Mouse (Mus musculus) liver, adult 2 months (tissue): ENCODE results near the gene Tmprss11f. TPM values are rescaled to one million over a fixed set of nuclear protein-coding genes. Genes with fewer than 3 reads are reported as not detected.

ENCODE experiments used
- DNase-seq: peaks from one replicate; pipeline ENCODE4 v3.0.0-alpha.2; 2011; ENCODE audit warnings: low read depth, low spot score; ENCODE audit errors: extremely low read depth
- H3K27ac ChIP-seq: fragments of 200-500 bp; replicated peaks from 2 replicates; pipeline ENCODE4 v1.5.1; 2012; ENCODE audit warnings: low read depth, mild to moderate bottlenecking, control low read depth, inconsistent platforms, low read length; ENCODE audit not compliant: insufficient read depth
- H3K27me3 ChIP-seq: fragments of 200-500 bp; 2 replicates; pipeline ENCODE4 v1.6.1; 2012; ENCODE audit warnings: mild to moderate bottlenecking, moderate library complexity, low read length, inconsistent platforms; ENCODE audit not compliant: control insufficient read depth, insufficient read depth
- H3K36me3 ChIP-seq: fragments of 200-500 bp; 2 replicates; pipeline ENCODE4 v1.6.1; 2012; ENCODE audit warnings: low read length, inconsistent platforms; ENCODE audit not compliant: control insufficient read depth, insufficient read depth
- H3K4me1 ChIP-seq: fragments of 200-500 bp; 2 replicates; pipeline ENCODE4 v1.6.1; 2011; ENCODE audit warnings: low read length; ENCODE audit not compliant: control insufficient read depth, insufficient read depth
- H3K4me3 ChIP-seq: fragments of 200-500 bp; 2 replicates; pipeline ENCODE4 v1.5.1; 2011; ENCODE audit warnings: low read depth, mild to moderate bottlenecking, control low read depth, low read length, moderate library complexity; ENCODE audit not compliant: insufficient read depth
- H3K79me2 ChIP-seq: fragments of 200-500 bp; 2 replicates; pipeline ENCODE4 v1.6.1; 2012; ENCODE audit warnings: inconsistent platforms, mild to moderate bottlenecking, low read length, moderate library complexity; ENCODE audit not compliant: control insufficient read depth, insufficient read depth
- H3K9ac ChIP-seq: fragments of 200-500 bp; 2 replicates; pipeline ENCODE4 v1.6.1; 2012; ENCODE audit warnings: low read depth, mild to moderate bottlenecking, control low read depth, inconsistent platforms, low read length
- CTCF ChIP-seq: fragments of 200-500 bp; IDR thresholded peaks from 2 replicates; pipeline ENCODE4 v1.5.1; 2011; ENCODE audit warnings: low read depth, low read length, control low read depth
- POLR2A ChIP-seq: fragments of 200-500 bp; IDR thresholded peaks from 2 replicates; pipeline ENCODE4 v1.6.1; 2011; ENCODE audit warnings: low read length, control low read depth; ENCODE audit not compliant: insufficient read depth; ENCODE audit errors: extremely low read depth
- WGBS: fragments of 180-500 bp; shearing (Covaris S2); methylation state at CpG from one replicate; pipeline ENCODE4 v1.1.7; 2018; 5-methylcytosine and 5-hydroxymethylcytosine counted together
- polyA plus RNA-seq: library from polyadenylated mRNA; depleted of rRNA; stranded (reverse); fragments of >200 nt; gene quantifications from 2 replicates; pipeline ENCODE4 v1.2.3, GENCODE M21; 2012; rRNA removed
- total RNA-seq: library from RNA; depleted of rRNA; stranded (reverse); fragments of >200 nt; gene quantifications from 2 replicates; pipeline ENCODE4 v1.2.3, GENCODE M21; 2014; rRNA removed

Tmprss11f gene
- total and polyA plus RNA-seq, 2 experiments = not detected

DNA sequence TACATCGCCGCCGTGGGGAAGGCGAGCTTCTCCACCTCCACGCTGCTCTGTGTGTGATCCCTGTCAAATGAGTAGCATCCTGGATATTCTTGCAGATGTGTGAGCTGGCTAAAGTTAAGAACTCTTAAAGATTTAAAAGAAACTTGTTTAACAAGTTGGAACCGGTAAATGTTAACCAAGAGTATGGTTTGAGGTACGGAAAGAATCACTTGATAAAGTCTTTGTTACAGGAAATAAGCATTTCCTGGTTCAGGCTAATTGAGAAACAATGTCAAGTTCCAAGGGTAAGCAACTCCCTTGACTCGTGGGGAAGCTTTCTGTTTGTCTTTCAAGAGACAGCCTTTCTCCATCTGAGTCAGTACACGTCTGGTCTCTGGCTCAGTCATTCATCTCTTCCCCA is 113.7 kb downstream of the Tmprss11f start, which contains the start of gene Tmprss11g:
TSS of gene Tmprss11g (minus strand) at position 101 of the 400 bp plus-strand sequence.
- H3K27ac ChIP-seq = no peak within 1 kb of the TSS
- no peaks in the 10 kb centered on the region for H3K79me2 ChIP-seq
- DNase-seq = no peak
- H3K4me1 ChIP-seq = no peaks in the 10 kb centered on the region
- 70% methylated on average over 9 of the region's 9 CpGs for WGBS
- H3K9ac ChIP-seq = no peak within 1 kb of the TSS
- no peaks in the 10 kb centered on the region for H3K27me3 ChIP-seq
- TF ChIP-seq POLR2A (no peak), CTCF (no peak)
- H3K4me3 ChIP-seq = no peak within 1 kb of the TSS
- no peaks in the 10 kb centered on the region for H3K36me3 ChIP-seq

- Histone ChIP-seq H3K27ac (no peak overlapping the region), H3K79me2 (no peaks in the 10 kb centered on the region), H3K4me3 (no peak overlapping the region), H3K36me3 (no peaks in the 10 kb centered on the region), H3K27me3 (no peaks in the 10 kb centered on the region), H3K9ac (no peak overlapping the region), H3K4me1 (no peaks in the 10 kb centered on the region)
- WGBS = 82% methylated on average over 5 of the region's 5 CpGs
- TF ChIP-seq POLR2A = no peak
- no peak for TF ChIP-seq CTCF
- no peak for DNase-seq
These were observed 120.7 kb downstream of the Tmprss11f start for GRCm38 (mm10) chr5:86511538-86511937.

GRCm38 (mm10) chr5:86493453-86493852 is 138.8 kb downstream of the Tmprss11f start:
- H3K36me3 ChIP-seq = no peaks in the 10 kb centered on the region
- no peaks in the 10 kb centered on the region for H3K4me1 ChIP-seq
- DNase-seq = no peak
- H3K27ac ChIP-seq = no peak overlapping the region
- 64% methylated on average over 1 of the region's 1 CpGs for WGBS
- H3K27me3 ChIP-seq = no peaks in the 10 kb centered on the region
- H3K9ac ChIP-seq = no peak overlapping the region
- no peaks in the 10 kb centered on the region for H3K79me2 ChIP-seq
- H3K4me3 ChIP-seq = no peak overlapping the region
- no peak for TF ChIP-seq POLR2A
- no peak for TF ChIP-seq CTCF

DNA sequence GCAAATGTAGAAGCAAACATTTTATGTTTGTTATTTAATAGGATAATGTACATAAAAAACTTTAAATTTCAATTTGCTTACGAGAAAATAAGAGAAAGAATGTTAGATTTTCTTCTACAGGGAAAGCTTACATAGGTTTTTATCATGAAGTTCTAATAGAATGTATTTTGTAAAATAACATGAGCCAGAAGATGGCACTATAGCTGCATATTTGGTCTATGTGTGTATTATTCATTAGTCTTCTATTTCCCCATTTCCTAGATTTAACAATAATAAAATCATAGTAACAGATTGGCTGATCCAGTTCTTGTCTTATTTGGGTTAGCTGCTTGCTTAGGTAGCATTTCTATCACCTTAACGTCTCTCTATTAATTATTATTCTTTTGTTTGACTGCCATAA is 149.7 kb downstream of the Tmprss11f start:
- no peak overlapping the region for H3K9ac ChIP-seq
- H3K27ac ChIP-seq = no peak overlapping the region
- 51% methylated on average over 2 of the region's 2 CpGs for WGBS
- TF ChIP-seq POLR2A = no peak
- peak; percentile 55 for TF ChIP-seq CTCF
- no peaks in the 10 kb centered on the region for H3K36me3 ChIP-seq
- no peaks in the 10 kb centered on the region for H3K4me1 ChIP-seq
- peak; percentile 42 for DNase-seq
- H3K79me2 ChIP-seq = no peaks in the 10 kb centered on the region
- H3K4me3 ChIP-seq = no peak overlapping the region
- no peaks in the 10 kb centered on the region for H3K27me3 ChIP-seq

- H3K27me3 ChIP-seq = no peaks in the 10 kb centered on the region
- H3K9ac ChIP-seq = no peak overlapping the region
- DNase-seq = no peak
- no peaks in the 10 kb centered on the region for H3K4me1 ChIP-seq
- no peak for TF ChIP-seq CTCF
- TF ChIP-seq POLR2A = no peak
- WGBS = 61% methylated on average over 1 of the region's 1 CpGs
- no peaks in the 10 kb centered on the region for H3K36me3 ChIP-seq
- H3K79me2 ChIP-seq = no peaks in the 10 kb centered on the region
- no peak overlapping the region for H3K27ac ChIP-seq
- no peak overlapping the region for H3K4me3 ChIP-seq
These were observed 150.2 kb downstream of the Tmprss11f start for GRCm38 (mm10) chr5:86482031-86482430.

GRCm38 (mm10) chr5:86473859-86474258 is 158.4 kb downstream of the Tmprss11f start:
- no peak for TF ChIP-seq POLR2A
- no peak for TF ChIP-seq CTCF
- Histone ChIP-seq H3K27me3 (no peaks in the 10 kb centered on the region), H3K79me2 (no peaks in the 10 kb centered on the region), H3K27ac (no peak overlapping the region), H3K4me3 (no peak overlapping the region), H3K36me3 (no peaks in the 10 kb centered on the region), H3K9ac (no peak overlapping the region), H3K4me1 (peaks cover 5% of the 10 kb centered on the region; the same call in 1 of the 2 replicates)
- 53% methylated on average over 9 of the region's 9 CpGs for WGBS
- peak; percentile 75 for DNase-seq

Other genes starting within 250 kb of the Tmprss11f start
- gene Tmprss11a, start 163.4 kb downstream of the Tmprss11f start, total RNA-seq = not detected in 2 replicates
- gene Tmprss11a, start 163.4 kb downstream of the Tmprss11f start, polyA plus RNA-seq = not detected in 2 replicates
- gene Tmprss11g, start 113.8 kb downstream of the Tmprss11f start, total RNA-seq = not detected in 2 replicates
- not detected in 2 replicates for gene Tmprss11g, start 113.8 kb downstream of the Tmprss11f start, polyA plus RNA-seq
- not detected in 2 replicates for gene Tmprss11b, start 43.9 kb upstream of the Tmprss11f start, total RNA-seq
- not detected in 2 replicates for gene Tmprss11b, start 43.9 kb upstream of the Tmprss11f start, polyA plus RNA-seq
- 0.07 TPM in 1 of 2 replicates, not detected in the other for gene Tmprss11e, start 113.4 kb upstream of the Tmprss11f start, total RNA-seq
- not detected in 2 replicates for gene Tmprss11e, start 113.4 kb upstream of the Tmprss11f start, polyA plus RNA-seq
- gene Ythdc1, start 171.8 kb upstream of the Tmprss11f start, total RNA-seq = 21.7 and 22.8 TPM in 2 replicates
- 4.8 and 6.3 TPM in 2 replicates for gene Ythdc1, start 171.8 kb upstream of the Tmprss11f start, polyA plus RNA-seq